Mouse (Mus musculus) forebrain, postnatal 0 days (tissue): ENCODE results near the gene D630039A03Rik. TPM values are rescaled to one million over a fixed set of nuclear protein-coding genes. Genes with fewer than 3 reads are reported as not detected.

Experiments used
- ATAC-seq: fragments of 200-750 bp; cut with Nextera tagmentation; 2 replicates; pipeline ENCODE4 v1.8.0; 2017; ENCODE audit warnings: mild to moderate bottlenecking, moderate library complexity
- DNase-seq: peaks from one replicate; pipeline ENCODE4 v3.0.0-alpha.2; 2015
- H3K27ac ChIP-seq: fragments of 300-500 bp; sonication (generic); 2 replicates; pipeline ENCODE4 v1.5.1; 2014; ENCODE audit warnings: low read depth, mild to moderate bottlenecking, antibody characterized with exemption, low read length, moderate library complexity, mixed read lengths
- H3K27me3 ChIP-seq: fragments of 300-500 bp; sonication (generic); 2 replicates; pipeline ENCODE4 v1.6.1; 2014; ENCODE audit warnings: mild to moderate bottlenecking, low read length, mixed read lengths; ENCODE audit not compliant: insufficient read depth
- H3K36me3 ChIP-seq: fragments of 300-500 bp; sonication (generic); 2 replicates; pipeline ENCODE4 v1.6.1; 2014; ENCODE audit warnings: mild to moderate bottlenecking, moderate library complexity; ENCODE audit not compliant: insufficient read depth
- H3K4me1 ChIP-seq: fragments of 300-500 bp; sonication (generic); 2 replicates; pipeline ENCODE4 v1.6.1; 2014; ENCODE audit warnings: antibody characterized with exemption; ENCODE audit not compliant: insufficient read depth
- H3K4me2 ChIP-seq: fragments of 300-500 bp; sonication (generic); 2 replicates; pipeline ENCODE4 v1.6.1; 2014; ENCODE audit warnings: low read depth, mild to moderate bottlenecking, moderate library complexity
- H3K4me3 ChIP-seq: fragments of 300-500 bp; sonication (generic); 2 replicates; pipeline ENCODE4 v1.5.1; 2014; ENCODE audit warnings: low read depth, low read length, mixed read lengths
- H3K9ac ChIP-seq: fragments of 300-500 bp; sonication (generic); 2 replicates; pipeline ENCODE4 v1.6.1; 2014; ENCODE audit warnings: mild to moderate bottlenecking
- H3K9me3 ChIP-seq: fragments of 300-500 bp; sonication (generic); 2 replicates; pipeline ENCODE4 v1.6.1; 2016; ENCODE audit warnings: low read length
- CTCF ChIP-seq: sonication (generic); IDR thresholded peaks from 2 replicates; pipeline ENCODE4 v1.5.1; 2016; ENCODE audit warnings: antibody characterized with exemption, control low read depth, low read depth
- WGBS: fragments of 180-500 bp; shearing (Covaris S2); extraction: QIAGEN DNeasy Blood & Tissue Kit; methylation state at CpG from one replicate; pipeline ENCODE4 v1.1.7; 2014; 5-methylcytosine and 5-hydroxymethylcytosine counted together
- polyA plus RNA-seq: library from polyadenylated mRNA; unstranded; fragments of >200 nt; fragmentation: Nextera tagmentation; extraction: Ambion mirVana; gene quantifications from 2 replicates; pipeline ENCODE4 v1.2.1, GENCODE M21; 2015
- total RNA-seq: library from RNA; depleted of rRNA; stranded (reverse); fragments of >200 nt; gene quantifications from 2 replicates; pipeline ENCODE4 v1.2.3, GENCODE M21; 2014; rRNA removed

D630039A03Rik gene
- total and polyA plus RNA-seq, 2 experiments from 2014 or later = 0.29 TPM; not detected in 1

GRCm38 (mm10) chr4:57861856-57862255 is 54.2 kb downstream of the D630039A03Rik start:
- Histone ChIP-seq H3K4me2 (no peak overlapping the region), H3K27me3 (no peaks in the 10 kb centered on the region), H3K9ac (no peak overlapping the region), H3K27ac (no peak overlapping the region), H3K4me1 (no peaks in the 10 kb centered on the region), H3K9me3 (no peaks in the 10 kb centered on the region), H3K4me3 (no peak overlapping the region), H3K36me3 (peaks cover 6% of the 10 kb centered on the region)
- no peak for ATAC-seq
- TF ChIP-seq CTCF = no peak
- 88% methylated on average over 8 of the region's 8 CpGs for WGBS
- DNase-seq = no peak

GRCm38 (mm10) chr4:57861166-57861565 is 54.9 kb downstream of the D630039A03Rik start:
- 82% methylated on average over 6 of the region's 6 CpGs for WGBS
- Histone ChIP-seq H3K27me3 (no peaks in the 10 kb centered on the region), H3K27ac (no peak overlapping the region), H3K4me2 (no peak overlapping the region), H3K36me3 (peaks cover 9% of the 10 kb centered on the region), H3K9me3 (no peaks in the 10 kb centered on the region), H3K9ac (no peak overlapping the region), H3K4me1 (no peaks in the 10 kb centered on the region), H3K4me3 (no peak overlapping the region)
- DNase-seq (no peak), ATAC-seq (no peak)
- TF ChIP-seq CTCF = no peak

- DNase-seq (no peak), ATAC-seq (no peak)
- 89% methylated on average over 6 of the region's 6 CpGs for WGBS
- H3K27me3 ChIP-seq = no peaks in the 10 kb centered on the region
- no peaks in the 10 kb centered on the region for H3K9me3 ChIP-seq
- no peak overlapping the region for H3K27ac ChIP-seq
- peaks cover 13% of the 10 kb centered on the region for H3K36me3 ChIP-seq
- no peak overlapping the region for H3K4me3 ChIP-seq
- no peaks in the 10 kb centered on the region for H3K4me1 ChIP-seq
- TF ChIP-seq CTCF = no peak
- H3K4me2 ChIP-seq = no peak overlapping the region
- H3K9ac ChIP-seq = no peak overlapping the region
Measured at GRCm38 (mm10) chr4:57860204-57860611, 55.9 kb downstream of the D630039A03Rik start.

Other genes starting within 250 kb of the D630039A03Rik start
- gene Akap2, start 198.6 kb downstream of the D630039A03Rik start, total RNA-seq = 11.2 and 15.0 TPM in 2 replicates
- 4.5 and 7.0 TPM in 2 replicates for gene Akap2, start 198.6 kb downstream of the D630039A03Rik start, polyA plus RNA-seq
- gene Txn1, start 40.1 kb upstream of the D630039A03Rik start, total RNA-seq = 92.1 and 115 TPM in 2 replicates
- 340 and 365 TPM in 2 replicates for gene Txn1, start 40.1 kb upstream of the D630039A03Rik start, polyA plus RNA-seq
- gene Txndc8, start 92.8 kb upstream of the D630039A03Rik start, total RNA-seq = not detected in 2 replicates
- not detected in 2 replicates for gene Txndc8, start 92.8 kb upstream of the D630039A03Rik start, polyA plus RNA-seq